Mouse (Mus musculus) lung, adult 2 months (tissue): ENCODE results near the gene Gpr137.

Experiments used
- CTCF ChIP-seq: fragments of 200-500 bp; IDR thresholded peaks from 2 replicates; pipeline ENCODE4 v1.5.1; 2011; ENCODE audit warnings: mild to moderate bottlenecking, low read length, control low read depth; ENCODE audit not compliant: insufficient read depth
- POLR2A ChIP-seq: fragments of 200-500 bp; IDR thresholded peaks from 2 replicates; pipeline ENCODE4 v1.6.1; 2011; ENCODE audit warnings: low read depth, mild to moderate bottlenecking, control low read depth, low read length, borderline replicate concordance; ENCODE audit errors: extremely low read depth

DNA sequence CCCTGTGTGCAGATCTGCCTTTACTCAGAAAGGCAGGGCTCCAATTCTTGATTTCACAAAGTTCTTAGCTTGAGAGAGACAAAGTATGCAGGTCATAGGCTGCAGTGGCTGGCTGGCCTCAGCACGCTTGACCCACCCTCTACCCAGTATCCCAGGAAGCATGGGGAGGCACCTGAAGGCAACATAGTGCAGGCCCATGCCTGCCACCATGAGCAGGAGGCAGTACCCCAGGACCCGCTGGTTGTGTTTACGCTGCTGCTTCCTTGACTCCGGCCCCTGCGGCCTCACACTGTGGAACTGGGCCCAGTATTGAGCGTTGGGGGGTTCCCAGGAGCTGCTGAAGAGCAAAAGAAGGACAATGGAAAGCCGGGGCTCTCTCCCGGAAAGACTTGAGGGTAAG, 47.0 kb upstream of the Gpr137 start:
- TF ChIP-seq CTCF (no peak), POLR2A (no peak)
